Mouse (Mus musculus) neural tube, embryonic 12.5 days (tissue): ENCODE data around the gene Rel. TPM values are rescaled to one million over a fixed set of nuclear protein-coding genes. Genes with fewer than 3 reads are reported as not detected.
"Not testable (repeated sequence)": the region's sequence is repeated elsewhere in the genome, so short reads cannot be mapped to it uniquely, and the experiment has no call there.

ENCODE experiments used
- ATAC-seq: fragments of 200-750 bp; cut with Nextera tagmentation; 2 replicates; pipeline ENCODE4 v1.8.0; 2017; ENCODE audit warnings: low read depth, mild to moderate bottlenecking, moderate TSS enrichment, moderate library complexity; ENCODE audit not compliant: low FRiP score
- H3K27ac ChIP-seq: fragments of 300-500 bp; sonication (generic); 2 replicates; pipeline ENCODE4 v1.5.1; 2016
- H3K27me3 ChIP-seq: fragments of 300-500 bp; sonication (generic); replicated peaks from 2 replicates; pipeline ENCODE4 v1.6.1; 2016; ENCODE audit warnings: mild to moderate bottlenecking
- H3K36me3 ChIP-seq: fragments of 300-500 bp; sonication (generic); 2 replicates; pipeline ENCODE4 v1.6.1; 2016; ENCODE audit warnings: mild to moderate bottlenecking
- H3K4me1 ChIP-seq: fragments of 300-500 bp; sonication (generic); 2 replicates; pipeline ENCODE4 v1.6.1; 2016
- H3K4me2 ChIP-seq: fragments of 300-500 bp; sonication (generic); replicated peaks from 2 replicates; pipeline ENCODE4 v1.6.1; 2016; ENCODE audit warnings: mild to moderate bottlenecking
- H3K4me3 ChIP-seq: fragments of 300-500 bp; sonication (generic); 2 replicates; pipeline ENCODE4 v1.5.1; 2016
- H3K9ac ChIP-seq: fragments of 300-500 bp; sonication (generic); 2 replicates; pipeline ENCODE4 v1.6.1; 2016; ENCODE audit warnings: mild to moderate bottlenecking
- H3K9me3 ChIP-seq: fragments of 300-500 bp; sonication (generic); 2 replicates; pipeline ENCODE4 v1.6.1; 2016; ENCODE audit warnings: mild to moderate bottlenecking
- WGBS: fragments of 180-500 bp; shearing (Covaris S2); methylation state at CpG from one replicate; pipeline ENCODE4 v1.1.7; 2016; 5-methylcytosine and 5-hydroxymethylcytosine counted together
- polyA plus RNA-seq: library from polyadenylated mRNA; unstranded; fragments of >200 nt; fragmentation: Nextera tagmentation; extraction: Ambion mirVana; gene quantifications from 2 replicates; pipeline ENCODE4 v1.2.1, GENCODE M21; 2016

The Rel gene
- polyA plus RNA-seq, 1 experiment from 2014 or later: 0.80 TPM

DNA sequence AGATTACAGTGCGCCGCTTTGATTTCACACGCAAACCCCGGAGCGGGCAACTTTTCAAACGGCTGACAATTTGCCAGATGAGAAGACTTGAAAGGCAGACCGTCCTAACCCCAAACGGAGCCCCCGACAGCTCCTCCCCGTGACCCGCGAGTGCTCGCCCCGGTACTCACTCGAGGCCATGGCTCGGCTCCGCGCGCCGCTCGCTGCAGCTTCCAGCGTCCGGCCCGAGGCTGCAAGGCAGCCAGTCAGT, 335 bp downstream of the Rel start:
- Histone ChIP-seq H3K36me3 (no peaks in the 10 kb centered on the region), H3K4me2 (peak overlapping the region; percentile 80), H3K27ac (peak overlapping the region; percentile 70), H3K9ac (peak overlapping the region; percentile 70), H3K27me3 (no peaks in the 10 kb centered on the region), H3K9me3 (no peaks in the 10 kb centered on the region), H3K4me1 (no peaks in the 10 kb centered on the region), H3K4me3 (peak overlapping the region; percentile 72)
- WGBS: under 1% methylated on average over 24 of the region's 24 CpGs
- no peak for ATAC-seq

DNA sequence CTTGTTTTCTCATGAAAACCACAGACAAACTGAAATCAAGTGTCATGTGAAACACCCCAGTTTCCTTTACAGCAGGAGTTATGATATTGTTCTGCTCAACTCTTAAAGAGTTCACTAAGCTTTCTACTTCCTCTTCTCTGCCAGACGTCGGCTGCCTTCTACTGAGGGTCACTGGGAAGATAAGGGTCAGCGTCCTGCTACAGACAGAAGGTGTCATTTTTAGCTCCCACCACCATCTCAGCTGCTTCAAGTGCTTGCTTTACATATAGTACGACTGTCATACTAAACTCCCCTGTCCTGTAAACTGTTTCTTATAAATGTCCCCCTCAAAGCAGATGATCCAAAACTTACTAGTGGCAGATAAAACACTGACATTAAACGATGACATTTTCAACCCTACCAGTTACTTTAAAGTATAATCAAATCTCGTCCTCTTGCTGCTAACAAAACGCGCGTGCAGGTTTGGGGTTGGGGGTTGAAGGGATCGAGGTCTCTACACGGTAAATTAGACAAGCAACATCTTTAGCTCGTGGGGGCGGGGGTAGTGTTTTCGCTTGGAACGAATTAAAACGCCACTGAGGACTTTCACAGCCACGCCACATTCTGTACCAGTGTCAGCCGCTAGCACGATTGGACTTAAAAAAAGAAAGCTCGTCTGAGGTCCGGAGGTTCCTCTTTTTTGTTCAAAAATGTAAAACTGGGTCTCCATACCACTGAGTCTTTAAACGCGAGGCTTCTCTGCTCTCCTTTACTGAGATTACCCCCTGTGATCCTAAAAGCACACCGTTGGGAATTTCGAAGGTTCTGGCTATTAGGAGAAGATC, 872 bp downstream of the Rel start:
- peak overlapping the region; percentile 72 for H3K4me3 ChIP-seq
- H3K9ac ChIP-seq: peak overlapping the region; percentile 70
- H3K27ac ChIP-seq: no peak overlapping the region
- under 1% methylated on average over 25 of the region's 25 CpGs for WGBS
- H3K4me1 ChIP-seq: no peaks in the 10 kb centered on the region
- ATAC-seq: no peak; the same call in none of the 2 replicates
- H3K27me3 ChIP-seq: no peaks in the 10 kb centered on the region
- peak overlapping the region; percentile 80 for H3K4me2 ChIP-seq
- no peaks in the 10 kb centered on the region for H3K9me3 ChIP-seq
- no peaks in the 10 kb centered on the region for H3K36me3 ChIP-seq

- Histone ChIP-seq H3K4me1 (no peaks in the 10 kb centered on the region), H3K9me3 (no peaks in the 10 kb centered on the region), H3K9ac (no peak overlapping the region), H3K27ac (no peak overlapping the region), H3K27me3 (no peaks in the 10 kb centered on the region), H3K4me3 (no peak overlapping the region), H3K36me3 (no peaks in the 10 kb centered on the region), H3K4me2 (no peak overlapping the region)
- no peak for ATAC-seq
Observed at GRCm38 (mm10) chr11:23769033-23769432, 1.7 kb downstream of the Rel start.

GRCm38 (mm10) chr11:23767928-23768327, 2.8 kb downstream of the Rel start:
- 78% methylated on average over 1 of the region's 1 CpGs for WGBS
- ATAC-seq: no peak
- Histone ChIP-seq H3K9me3 (no peaks in the 10 kb centered on the region), H3K36me3 (no peaks in the 10 kb centered on the region), H3K4me2 (no peak overlapping the region), H3K4me1 (no peaks in the 10 kb centered on the region), H3K9ac (no peak overlapping the region), H3K4me3 (no peak overlapping the region), H3K27ac (no peak overlapping the region), H3K27me3 (no peaks in the 10 kb centered on the region)

- not testable (repeated sequence) for H3K9me3 ChIP-seq, ATAC-seq, H3K27ac ChIP-seq, H3K4me3 ChIP-seq, H3K9ac ChIP-seq, H3K4me1 ChIP-seq, H3K36me3 ChIP-seq, H3K27me3 ChIP-seq, H3K4me2 ChIP-seq
- WGBS: 90% methylated on average over 5 of the region's 5 CpGs
Observed at GRCm38 (mm10) chr11:23767369-23767768, 3.4 kb downstream of the Rel start.

DNA sequence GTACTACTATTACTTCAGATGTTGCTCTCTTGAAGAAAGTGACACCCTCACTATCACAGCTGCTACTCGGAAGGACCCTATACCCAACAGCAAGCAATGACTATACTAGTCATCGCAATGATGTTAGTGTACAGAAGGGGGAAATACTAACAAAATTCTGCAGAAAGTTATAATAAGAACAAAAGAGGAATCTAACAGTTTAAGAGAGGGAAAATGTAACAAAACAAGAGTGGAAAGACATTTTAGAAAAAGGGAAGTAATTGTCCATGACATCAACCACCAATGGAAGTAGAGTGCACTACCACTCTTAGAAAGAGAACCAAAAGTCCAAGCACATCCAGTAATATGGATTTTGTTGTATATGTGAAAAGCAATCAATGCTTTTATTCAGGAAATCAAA, 8.1 kb downstream of the Rel start:
- H3K36me3 ChIP-seq: no peaks in the 10 kb centered on the region
- H3K27ac ChIP-seq: no peak overlapping the region
- no peak overlapping the region for H3K4me2 ChIP-seq
- H3K4me1 ChIP-seq: no peaks in the 10 kb centered on the region
- ATAC-seq: no peak
- no peak overlapping the region for H3K9ac ChIP-seq
- WGBS: 83% methylated on average over 2 of the region's 2 CpGs
- no peaks in the 10 kb centered on the region for H3K9me3 ChIP-seq
- H3K4me3 ChIP-seq: no peak overlapping the region
- no peaks in the 10 kb centered on the region for H3K27me3 ChIP-seq

DNA sequence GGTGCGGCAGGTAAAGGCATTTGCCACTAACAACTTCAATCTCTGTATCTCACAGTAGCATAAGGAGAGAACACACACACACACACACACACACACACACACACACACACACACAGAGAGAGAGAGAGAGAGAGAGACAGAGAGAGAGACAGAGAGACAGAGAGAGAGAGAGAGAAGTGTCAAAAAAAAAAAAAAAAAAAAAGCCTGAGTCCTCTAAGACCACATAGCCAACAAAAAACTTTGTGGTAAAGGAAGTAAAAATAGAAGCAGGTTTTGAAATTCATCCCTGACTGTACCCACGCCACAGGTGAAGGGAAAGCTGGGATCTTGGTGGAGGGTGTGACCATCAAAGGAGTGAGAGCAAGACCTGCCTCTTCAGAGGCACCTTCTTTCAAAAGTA, 12.6 kb downstream of the Rel start:
- no peaks in the 10 kb centered on the region for H3K27me3 ChIP-seq
- no peaks in the 10 kb centered on the region for H3K36me3 ChIP-seq
- H3K9me3 ChIP-seq: no peaks in the 10 kb centered on the region
- ATAC-seq: no peak
- H3K4me2 ChIP-seq: no peak overlapping the region
- no peak overlapping the region for H3K9ac ChIP-seq
- no peaks in the 10 kb centered on the region for H3K4me1 ChIP-seq
- 80% methylated on average over 2 of the region's 2 CpGs for WGBS
- H3K4me3 ChIP-seq: no peak overlapping the region
- no peak overlapping the region for H3K27ac ChIP-seq

DNA sequence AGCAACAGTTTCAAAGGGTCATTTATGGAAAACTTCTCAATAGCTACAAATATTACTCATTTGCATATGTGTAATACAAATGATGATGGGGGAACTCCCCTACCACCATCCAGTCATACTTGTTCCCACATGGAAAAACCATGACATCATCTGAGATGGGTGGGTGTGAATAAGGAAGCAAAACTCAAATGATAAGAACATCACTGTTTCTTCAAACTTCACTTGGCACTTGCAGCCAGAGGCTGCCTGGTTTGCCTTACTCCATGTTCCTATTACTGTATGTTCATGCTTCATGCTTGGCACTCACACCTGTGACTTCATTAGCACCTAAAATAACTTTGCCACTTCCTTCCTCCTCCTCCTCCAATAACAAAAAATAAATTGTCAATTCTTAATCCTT, 16.4 kb downstream of the Rel start:
- H3K4me3 ChIP-seq: no peak overlapping the region
- no peak overlapping the region for H3K27ac ChIP-seq
- H3K4me2 ChIP-seq: no peak overlapping the region
- no peaks in the 10 kb centered on the region for H3K36me3 ChIP-seq
- H3K27me3 ChIP-seq: no peaks in the 10 kb centered on the region
- no peaks in the 10 kb centered on the region for H3K4me1 ChIP-seq
- ATAC-seq: no peak
- H3K9ac ChIP-seq: no peak overlapping the region
- no peaks in the 10 kb centered on the region for H3K9me3 ChIP-seq

DNA sequence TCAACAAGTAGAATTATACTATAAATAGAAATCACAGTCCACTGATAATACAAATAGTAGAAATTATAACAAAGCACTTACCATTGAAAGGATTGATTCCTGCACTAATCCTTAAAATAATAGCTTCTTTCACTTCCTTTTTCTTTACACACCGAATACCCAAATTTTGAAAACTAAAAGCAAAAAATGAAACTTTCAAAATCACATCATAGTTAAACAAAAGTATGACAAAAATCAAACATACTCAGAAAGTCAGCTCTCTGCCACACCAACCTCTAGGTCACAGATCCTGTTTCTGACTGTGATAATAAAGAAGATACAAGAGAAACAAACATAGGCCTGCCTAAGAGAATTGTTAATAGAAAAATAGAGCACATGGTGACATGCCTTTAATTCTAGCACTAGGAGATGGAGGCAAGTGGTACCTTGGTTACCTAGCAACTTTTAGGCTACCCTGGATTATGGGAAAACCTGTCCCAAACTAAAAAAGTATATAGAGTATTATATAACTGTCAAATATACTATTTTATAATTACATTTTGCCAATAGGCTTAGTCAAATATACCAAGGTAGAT, 17.5 kb downstream of the Rel start:
- H3K27me3 ChIP-seq: no peaks in the 10 kb centered on the region
- WGBS: 95% methylated on average over 1 of the region's 1 CpGs
- H3K36me3 ChIP-seq: no peaks in the 10 kb centered on the region
- H3K4me2 ChIP-seq: no peak overlapping the region
- no peaks in the 10 kb centered on the region for H3K4me1 ChIP-seq
- no peak overlapping the region for H3K27ac ChIP-seq
- H3K4me3 ChIP-seq: no peak overlapping the region
- no peaks in the 10 kb centered on the region for H3K9me3 ChIP-seq
- no peak for ATAC-seq
- no peak overlapping the region for H3K9ac ChIP-seq

- WGBS: 90% methylated on average over 4 of the region's 4 CpGs
- H3K4me2 ChIP-seq: no peak overlapping the region
- no peak for ATAC-seq
- H3K27ac ChIP-seq: no peak overlapping the region
- no peaks in the 10 kb centered on the region for H3K9me3 ChIP-seq
- no peaks in the 10 kb centered on the region for H3K36me3 ChIP-seq
- H3K27me3 ChIP-seq: no peaks in the 10 kb centered on the region
- H3K9ac ChIP-seq: no peak overlapping the region
- no peaks in the 10 kb centered on the region for H3K4me1 ChIP-seq
- no peak overlapping the region for H3K4me3 ChIP-seq
Observed at GRCm38 (mm10) chr11:23746102-23746501, 24.7 kb downstream of the Rel start.

- Histone ChIP-seq H3K9ac (no peak overlapping the region), H3K4me1 (no peaks in the 10 kb centered on the region), H3K36me3 (no peaks in the 10 kb centered on the region), H3K4me3 (no peak overlapping the region), H3K4me2 (no peak overlapping the region), H3K27me3 (no peaks in the 10 kb centered on the region), H3K27ac (no peak overlapping the region), H3K9me3 (no peaks in the 10 kb centered on the region)
- no peak for ATAC-seq
- 95% methylated on average over 3 of the region's 3 CpGs for WGBS
Observed at GRCm38 (mm10) chr11:23744352-23744751, 26.4 kb downstream of the Rel start.

- Histone ChIP-seq H3K27me3 (no peaks in the 10 kb centered on the region), H3K27ac (no peak overlapping the region), H3K4me1 (no peaks in the 10 kb centered on the region), H3K36me3 (no peaks in the 10 kb centered on the region), H3K9ac (no peak overlapping the region), H3K4me3 (no peak overlapping the region), H3K9me3 (no peaks in the 10 kb centered on the region), H3K4me2 (no peak overlapping the region)
- no peak for ATAC-seq
- WGBS: 94% methylated on average over 7 of the region's 7 CpGs
Observed at GRCm38 (mm10) chr11:23741386-23741785, 29.4 kb downstream of the Rel start.

DNA sequence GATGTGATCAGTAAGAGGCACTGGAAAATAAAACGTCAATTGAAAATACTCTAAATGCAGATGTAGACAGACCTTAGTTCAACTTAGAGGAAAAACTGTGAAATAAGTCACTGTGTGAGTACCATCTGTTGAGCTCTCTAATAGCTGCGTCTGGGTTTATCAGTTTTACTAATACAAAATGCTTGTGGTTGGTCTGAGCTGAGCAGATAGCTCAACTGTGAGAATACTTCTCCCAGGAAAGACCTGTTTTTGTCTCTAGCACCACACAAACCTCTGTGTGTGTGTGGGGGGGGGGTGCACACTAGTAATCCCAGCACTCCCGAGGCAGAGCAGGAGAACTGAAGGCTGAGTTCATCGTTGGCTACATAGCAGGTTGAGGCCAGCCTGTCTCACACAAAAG, 29.9 kb downstream of the Rel start:
- WGBS: 81% methylated on average over 4 of the region's 4 CpGs
- no peak overlapping the region for H3K4me3 ChIP-seq
- H3K9ac ChIP-seq: no peak overlapping the region
- H3K4me1 ChIP-seq: no peaks in the 10 kb centered on the region
- no peaks in the 10 kb centered on the region for H3K27me3 ChIP-seq
- H3K36me3 ChIP-seq: no peaks in the 10 kb centered on the region
- H3K9me3 ChIP-seq: no peaks in the 10 kb centered on the region
- no peak for ATAC-seq
- no peak overlapping the region for H3K4me2 ChIP-seq
- H3K27ac ChIP-seq: no peak overlapping the region
